In the genomic region with DNA sequence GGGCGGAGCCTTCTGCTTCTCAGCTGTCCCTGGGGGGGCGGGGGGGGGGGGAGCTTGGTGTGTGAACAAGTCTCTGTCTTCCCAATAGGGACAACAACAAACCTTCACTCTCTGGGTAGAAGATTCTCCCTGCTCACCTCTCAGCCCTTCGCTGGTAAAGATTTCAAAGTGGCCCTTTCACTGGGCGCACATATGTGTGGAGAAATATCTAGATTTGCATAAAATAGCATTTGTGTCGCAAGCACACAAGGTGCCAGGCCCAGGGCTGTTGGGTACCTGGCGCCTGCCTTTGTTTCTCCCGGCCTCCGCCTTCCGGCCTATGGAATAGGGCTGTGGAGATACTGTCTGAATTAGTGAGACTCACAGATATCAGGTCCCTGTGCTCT, we compare ENCODE assay signal across 9 mouse cellular contexts. TPM values are rescaled to one million over a fixed set of nuclear protein-coding genes. Genes with fewer than 3 reads are reported as not detected.
A peak's percentile ranks its signal among the peaks of the same experiment; 100 is the strongest.
DNase-seq lines count a peak whose midpoint lies in the region; ATAC-seq and TF ChIP-seq lines count a peak whose summit lies in the region.
"Had no signal": no experiment of that assay in that cellular context is flagged by ENCODE, and none has a peak within 500 bp of the region (broad histone marks: within the 10 kb centered on the region; RNA-seq: fewer than 3 reads in every experiment).

No protein-coding gene starts in this region.

- H3K4me1 ChIP-seq in heart, embryonic 11.5 days (ENCODE audit: control insufficient read depth, insufficient read depth, low read length), result peaks cover 33% of the 10 kb centered on the region
- H3K4me1 ChIP-seq in lung, embryonic 14.5 days (ENCODE audit: insufficient read depth), result no peaks in the 10 kb centered on the region
- H3K4me1 ChIP-seq in embryonic facial prominence, embryonic 10.5 days, result peaks cover 20% of the 10 kb centered on the region
- H3K4me1 ChIP-seq in liver, embryonic 13.5 days (replicated peaks), result peaks cover 41% of the 10 kb centered on the region

- peak overlapping the region; percentile 43; the same call in 1 of the 2 replicates for H3K9ac ChIP-seq in heart, embryonic 11.5 days (ENCODE audit: low read depth, low read length)
- no peak overlapping the region for H3K9ac ChIP-seq in lung, embryonic 14.5 days
- no peak overlapping the region for H3K9ac ChIP-seq in liver, embryonic 13.5 days

- H3K27me3 ChIP-seq in heart, embryonic 11.5 days (ENCODE audit: control insufficient read depth, insufficient read depth, low read length), result no peaks in the 10 kb centered on the region
- no peaks in the 10 kb centered on the region for H3K27me3 ChIP-seq in lung, embryonic 14.5 days (ENCODE audit: insufficient read depth, low read length)
- H3K27me3 ChIP-seq in embryonic facial prominence, embryonic 10.5 days (replicated peaks; ENCODE audit: low read depth, poor library complexity, severe bottlenecking), result no peaks in the 10 kb centered on the region
- no peaks in the 10 kb centered on the region for H3K27me3 ChIP-seq in liver, embryonic 13.5 days

- H3K4me3 ChIP-seq in heart, embryonic 11.5 days (ENCODE audit: low read depth, low read length), result no peak overlapping the region
- H3K4me3 ChIP-seq in lung, embryonic 14.5 days (ENCODE audit: low read depth, low read length), result no peak overlapping the region
- H3K4me3 ChIP-seq in embryonic facial prominence, embryonic 10.5 days, result no peak overlapping the region
- H3K4me3 ChIP-seq in liver, embryonic 13.5 days (replicated peaks), result no peak overlapping the region

- no peak for TF ChIP-seq CTCF in lung, embryonic 14.5 days (IDR thresholded peaks at IDR 0.05; ENCODE audit: low read depth)

- no peak for ATAC-seq in heart, embryonic 11.5 days (replicated peaks; ENCODE audit: insufficient number of reproducible peaks, low FRiP score, low TSS enrichment)
- ATAC-seq in lung, embryonic 14.5 days (ENCODE audit: insufficient read depth), result peak; percentile 47; the same call in 1 of the 2 replicates
- ATAC-seq in liver, embryonic 13.5 days (ENCODE audit: low read depth), result 0 out of 2 replicates have a peak, but pooled peaks have one; percentile 4

- peak overlapping the region; percentile 94 for H3K27ac ChIP-seq in heart, embryonic 11.5 days (ENCODE audit: low read depth, low read length)
- H3K27ac ChIP-seq in lung, embryonic 14.5 days (ENCODE audit: low read depth), result peak overlapping the region; percentile 83
- H3K27ac ChIP-seq in embryonic facial prominence, embryonic 10.5 days (replicated peaks), result peak overlapping the region; percentile 61
- H3K27ac ChIP-seq in liver, embryonic 13.5 days, result peak overlapping the region; percentile 67

- H3K9me3 ChIP-seq in heart, embryonic 11.5 days (replicated peaks; ENCODE audit: control insufficient read depth, low read length), result no peaks in the 10 kb centered on the region
- no peaks in the 10 kb centered on the region for H3K9me3 ChIP-seq in lung, embryonic 14.5 days (ENCODE audit: low read depth, low read length)
- peaks cover 4% of the 10 kb centered on the region; the same call in 1 of the 2 replicates for H3K9me3 ChIP-seq in embryonic facial prominence, embryonic 10.5 days
- H3K9me3 ChIP-seq in liver, embryonic 13.5 days (replicated peaks), result peaks cover 3% of the 10 kb centered on the region; the same call in 1 of the 2 replicates

- DNase-seq in heart, adult 18-20 months, result no peak
- no peak for DNase-seq in lung, embryonic 14.5 days
- DNase-seq in lung, postnatal 14 days, result no peak
- no peak for DNase-seq in embryonic facial prominence, embryonic 10.5 days (ENCODE audit: low spot score)
- no peak for DNase-seq in liver, embryonic 13.5 days
- DNase-seq in cerebellum, adult 8-10 months, result no peak
- DNase-seq in urinary bladder, postnatal 14 days (ENCODE audit: low spot score), result no peak

- peak overlapping the region; percentile 5; the same call in 1 of the 2 replicates for H3K4me2 ChIP-seq in heart, embryonic 11.5 days
- no peak overlapping the region for H3K4me2 ChIP-seq in lung, embryonic 14.5 days
- no peak overlapping the region for H3K4me2 ChIP-seq in liver, embryonic 13.5 days

- peaks cover 15% of the 10 kb centered on the region for H3K36me3 ChIP-seq in heart, embryonic 11.5 days (ENCODE audit: control insufficient read depth, insufficient read depth, low read length)
- peaks cover 26% of the 10 kb centered on the region for H3K36me3 ChIP-seq in lung, embryonic 14.5 days (ENCODE audit: insufficient read depth)
- H3K36me3 ChIP-seq in embryonic facial prominence, embryonic 10.5 days (replicated peaks), result peaks cover 44% of the 10 kb centered on the region
- H3K36me3 ChIP-seq in liver, embryonic 13.5 days, result peaks cover 28% of the 10 kb centered on the region

- WGBS in heart, embryonic 11.5 days (ENCODE audit: insufficient replicate concordance), result 48% methylated on average over 9 of the region's 9 CpGs
- 62% methylated on average over 9 of the region's 9 CpGs for WGBS in lung, embryonic 14.5 days
- 76% methylated on average over 9 of the region's 9 CpGs for WGBS in embryonic facial prominence, embryonic 10.5 days
- WGBS in liver, embryonic 13.5 days (ENCODE audit: insufficient replicate concordance), result 51% methylated on average over 9 of the region's 9 CpGs

RNA-seq across cellular contexts. Expression of gene Milr1, which starts 11.8 kb away (rescaled TPM):
- polyA plus RNA-seq in heart, embryonic 11.5 days (2014; fragmentation: Nextera tagmentation; extraction: Ambion mirVana), result 1.2 TPM in 2 replicates
- 1 to 10 TPM in 1 of 2 experiments, under 1 TPM in 1; 0.54 to 1.7 TPM for total RNA-seq in heart, adult 18-20 months (2021)
- polyA plus RNA-seq in lung, embryonic 14.5 days (2014; fragmentation: Nextera tagmentation; extraction: Ambion mirVana), result 1.6 and 1.7 TPM in 2 replicates
- polyA plus RNA-seq in embryonic facial prominence, embryonic 10.5 days (2016; fragmentation: Nextera tagmentation; extraction: Ambion mirVana), result 0.59 and 1.1 TPM in 2 replicates
- polyA plus RNA-seq in liver, embryonic 13.5 days (2015; fragmentation: Nextera tagmentation; extraction: Ambion mirVana), result 2.6 and 2.7 TPM in 2 replicates
- total RNA-seq: gastrocnemius, postnatal 25 days had no signal

RNA-seq across cellular contexts. Expression of gene Pecam1, which starts 12.4 kb away (rescaled TPM):
- 52.0 and 61.8 TPM in 2 replicates for polyA plus RNA-seq in heart, embryonic 11.5 days (2014; fragmentation: Nextera tagmentation; extraction: Ambion mirVana)
- 100 to 1,000 TPM in 1 of 2 experiments, 10 to 100 TPM in 1; 91.5 to 105 TPM for total RNA-seq in heart, adult 18-20 months (2021)
- 89.5 and 95.9 TPM in 2 replicates for polyA plus RNA-seq in lung, embryonic 14.5 days (2014; fragmentation: Nextera tagmentation; extraction: Ambion mirVana)
- 17.3 and 20.8 TPM in 2 replicates for polyA plus RNA-seq in embryonic facial prominence, embryonic 10.5 days (2016; fragmentation: Nextera tagmentation; extraction: Ambion mirVana)
- polyA plus RNA-seq in liver, embryonic 13.5 days (2015; fragmentation: Nextera tagmentation; extraction: Ambion mirVana), result 6.1 and 8.6 TPM in 2 replicates

RNA-seq across cellular contexts. Expression of gene Polg2, which starts 16.5 kb away (rescaled TPM):
- polyA plus RNA-seq in heart, embryonic 11.5 days (2014; fragmentation: Nextera tagmentation; extraction: Ambion mirVana), result 7.5 and 9.3 TPM in 2 replicates
- total RNA-seq in heart, adult 18-20 months (2021), result 1 to 10 TPM; 3.5 to 4.6 TPM
- polyA plus RNA-seq in lung, embryonic 14.5 days (2014; fragmentation: Nextera tagmentation; extraction: Ambion mirVana), result 8.6 and 9.9 TPM in 2 replicates
- polyA plus RNA-seq in embryonic facial prominence, embryonic 10.5 days (2016; fragmentation: Nextera tagmentation; extraction: Ambion mirVana), result 9.9 and 11.2 TPM in 2 replicates
- 5.5 and 5.9 TPM in 2 replicates for polyA plus RNA-seq in liver, embryonic 13.5 days (2015; fragmentation: Nextera tagmentation; extraction: Ambion mirVana)

RNA-seq across cellular contexts. Expression of gene Ddx5, which starts 26.2 kb away (rescaled TPM):
- 277 and 291 TPM in 2 replicates for polyA plus RNA-seq in heart, embryonic 11.5 days (2014; fragmentation: Nextera tagmentation; extraction: Ambion mirVana)
- total RNA-seq in heart, adult 18-20 months (2021), result 100 to 1,000 TPM; 291 to 328 TPM
- polyA plus RNA-seq in lung, embryonic 14.5 days (2014; fragmentation: Nextera tagmentation; extraction: Ambion mirVana), result 408 and 429 TPM in 2 replicates
- polyA plus RNA-seq in embryonic facial prominence, embryonic 10.5 days (2016; fragmentation: Nextera tagmentation; extraction: Ambion mirVana), result 312 and 326 TPM in 2 replicates
- 131 and 152 TPM in 2 replicates for polyA plus RNA-seq in liver, embryonic 13.5 days (2015; fragmentation: Nextera tagmentation; extraction: Ambion mirVana)

RNA-seq across cellular contexts. Expression of gene Cep95, which starts 26.3 kb away (rescaled TPM):
- 15.6 and 17.0 TPM in 2 replicates for polyA plus RNA-seq in heart, embryonic 11.5 days (2014; fragmentation: Nextera tagmentation; extraction: Ambion mirVana)
- total RNA-seq in heart, adult 18-20 months (2021), result 1 to 10 TPM; 3.8 to 5.3 TPM
- 17.1 and 18.8 TPM in 2 replicates for polyA plus RNA-seq in lung, embryonic 14.5 days (2014; fragmentation: Nextera tagmentation; extraction: Ambion mirVana)
- polyA plus RNA-seq in embryonic facial prominence, embryonic 10.5 days (2016; fragmentation: Nextera tagmentation; extraction: Ambion mirVana), result 17.6 and 19.7 TPM in 2 replicates
- polyA plus RNA-seq in liver, embryonic 13.5 days (2015; fragmentation: Nextera tagmentation; extraction: Ambion mirVana), result 8.1 and 11.4 TPM in 2 replicates
